Mouse (Mus musculus): Measurements from ENCODE around the gene Bex3. TPM values are rescaled to one million over a fixed set of nuclear protein-coding genes. Genes with fewer than 3 reads are reported as not detected.

The Bex3 gene
- polyA plus RNA-seq, 1 experiment from 2014 or later, result 780 TPM

Other genes with a start within 250 kb of the Bex3 start
- gene Arxes1, start 236.9 kb upstream of the Bex3 start, polyA plus RNA-seq (2014; fragmentation: Nextera tagmentation; extraction: Ambion mirVana), result 35.3 and 40.6 TPM in 2 replicates
- gene Bex2, start 202.0 kb upstream of the Bex3 start, polyA plus RNA-seq (2014; fragmentation: Nextera tagmentation; extraction: Ambion mirVana), result 58.7 and 66.7 TPM in 2 replicates
- gene Nxf3, start 185.0 kb upstream of the Bex3 start, polyA plus RNA-seq (2014; fragmentation: Nextera tagmentation; extraction: Ambion mirVana), result 0.53 and 0.56 TPM in 2 replicates
- 221 and 236 TPM in 2 replicates for gene Bex4, start 131.3 kb upstream of the Bex3 start, polyA plus RNA-seq (2014; fragmentation: Nextera tagmentation; extraction: Ambion mirVana)
- gene Tceal8, start 97.9 kb upstream of the Bex3 start, polyA plus RNA-seq (2014; fragmentation: Nextera tagmentation; extraction: Ambion mirVana), result 281 and 290 TPM in 2 replicates
- 4.0 and 5.9 TPM in 2 replicates for gene Tceal5, start 66.4 kb upstream of the Bex3 start, polyA plus RNA-seq (2014; fragmentation: Nextera tagmentation; extraction: Ambion mirVana)
- gene Tceal7, start 55.5 kb upstream of the Bex3 start, polyA plus RNA-seq (2014; fragmentation: Nextera tagmentation; extraction: Ambion mirVana), result 6.6 and 7.3 TPM in 2 replicates
- 197 and 204 TPM in 2 replicates for gene Bex1, start 54.7 kb upstream of the Bex3 start, polyA plus RNA-seq (2014; fragmentation: Nextera tagmentation; extraction: Ambion mirVana)
- 595 and 603 TPM in 2 replicates for gene Tceal9, start 25.2 kb upstream of the Bex3 start, polyA plus RNA-seq (2014; fragmentation: Nextera tagmentation; extraction: Ambion mirVana)
- gene Kir3dl1, start 247.7 kb downstream of the Bex3 start, polyA plus RNA-seq (2014; fragmentation: Nextera tagmentation; extraction: Ambion mirVana), result not detected in 2 replicates

All from heart, embryonic 11.5 days (tissue).